Mouse (Mus musculus): ENCODE results near the gene A630010A05Rik. TPM values are rescaled to one million over a fixed set of nuclear protein-coding genes. Genes with fewer than 3 reads are reported as not detected.

A630010A05Rik gene
- polyA plus RNA-seq (2015; fragmentation: Illumina TruSeq; extraction: RNeasy Lipid Tissue Mini Kit (QIAGEN cat#74804); ENCODE audit: low read depth, low replicate concordance) = not detected

GRCm38 (mm10) chr16:14562017-14562416, at the start of gene A630010A05Rik:
Gene A630010A05Rik, plus strand, starts transcription at chr16:14562317.

Other genes starting within 250 kb of the A630010A05Rik start
- gene Fopnl, start 244.9 kb upstream of the A630010A05Rik start, polyA plus RNA-seq (2015; fragmentation: Illumina TruSeq; extraction: RNeasy Lipid Tissue Mini Kit (QIAGEN cat#74804); ENCODE audit: low read depth, low replicate concordance) = 104 TPM
- gene Abcc1, start 200.8 kb upstream of the A630010A05Rik start, polyA plus RNA-seq (2015; fragmentation: Illumina TruSeq; extraction: RNeasy Lipid Tissue Mini Kit (QIAGEN cat#74804); ENCODE audit: low read depth, low replicate concordance) = 7.1 TPM

Data from brain, adult 10 weeks (tissue).